Mouse (Mus musculus) CH12.LX (cell line): ENCODE measurements at regions not wholly inside any gene's neighbourhood (a gene's known extent, or its start where the extent isn't known, plus 50 kb on each side); places are given as distances from the start of the nearest gene placed in this dataset.

Experiments used
- CHD2 ChIP-seq: IDR thresholded peaks from 2 replicates; pipeline ENCODE4 v1.6.1; 2011; ENCODE audit warnings: low read length, improper control_type of control experiment
- CTCF ChIP-seq, 2 experiments: IDR thresholded peaks in 1 of 2; conservative IDR thresholded peaks in 1 of 2; 2 replicates each; pipeline ENCODE4 v1.5.1; 2011 to 2012; ENCODE audit warnings: low read depth in 2 of 2, low read length in 2 of 2, improper control_type of control experiment in 1 of 2, inconsistent platforms in 1 of 2, mild to moderate bottlenecking in 1 of 2, moderate library complexity in 1 of 2
- EP300 ChIP-seq: IDR thresholded peaks from 2 replicates; pipeline ENCODE4 v1.6.1; 2011; ENCODE audit warnings: low read length, improper control_type of control experiment
- GABPA ChIP-seq: IDR thresholded peaks from 2 replicates; pipeline ENCODE4 v1.6.1; 2012; ENCODE audit warnings: low read depth, low read length, improper control_type of control experiment, inconsistent platforms; ENCODE audit not compliant: insufficient replicate concordance
- HCFC1 ChIP-seq: IDR thresholded peaks from 2 replicates; pipeline ENCODE4 v1.6.1; 2012; ENCODE audit warnings: low read depth, mild to moderate bottlenecking, inconsistent platforms, low read length, improper control_type of control experiment
- MAZ ChIP-seq: IDR thresholded peaks from 2 replicates; pipeline ENCODE4 v1.6.1; 2012; ENCODE audit warnings: low read depth, mild to moderate bottlenecking, inconsistent platforms, low read length, improper control_type of control experiment, moderate library complexity
- POLR2A ChIP-seq: IDR thresholded peaks from 2 replicates; pipeline ENCODE4 v1.6.1; 2011; ENCODE audit warnings: low read depth, mild to moderate bottlenecking, improper control_type of control experiment, low read length
- UBTF ChIP-seq: IDR thresholded peaks from 2 replicates; pipeline ENCODE4 v1.6.1; 2012; ENCODE audit warnings: low read depth, mild to moderate bottlenecking, inconsistent platforms, low read length, improper control_type of control experiment, moderate library complexity
- ZKSCAN1 ChIP-seq: IDR thresholded peaks from 2 replicates; pipeline ENCODE4 v1.6.1; 2012; ENCODE audit warnings: low read depth, inconsistent platforms, low read length, improper control_type of control experiment, borderline replicate concordance
- ZNF384 ChIP-seq: IDR thresholded peaks from 2 replicates; pipeline ENCODE4 v1.6.1; 2012; ENCODE audit warnings: low read depth, low read length, improper control_type of control experiment, inconsistent platforms

DNA sequence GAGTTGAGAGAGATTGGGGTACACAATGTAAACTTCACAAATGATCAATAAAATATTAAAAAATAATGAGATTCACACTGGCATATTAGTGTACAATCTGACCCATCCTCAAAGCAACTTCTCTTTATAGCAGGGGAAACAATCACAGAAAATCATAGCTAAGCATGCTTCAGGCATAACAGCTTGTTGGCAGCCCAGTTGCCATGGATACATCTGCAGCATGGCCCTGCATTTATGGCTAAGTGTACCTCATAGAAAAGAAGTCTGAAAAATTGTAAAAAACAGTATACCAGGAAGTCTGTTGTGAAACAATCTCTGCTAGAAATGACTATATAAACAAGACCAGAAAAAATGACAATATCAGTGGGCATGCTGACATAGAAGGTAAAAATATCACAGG is 1747.9 kb upstream of the Nudt12 start:
- TF ChIP-seq POLR2A: no peak
- TF ChIP-seq CTCF (conservative IDR thresholded peaks at IDR 0.05 in 1 of 2, IDR thresholded peaks at IDR 0.05 in 1 of 2; ENCODE audit: low read depth in 2 of 2, low read length in 2 of 2): no peak
- TF ChIP-seq UBTF: no peak
- TF ChIP-seq HCFC1: no peak
- TF ChIP-seq ZNF384: no peak
- no peak for TF ChIP-seq MAZ
- no peak for TF ChIP-seq CHD2
- no peak for TF ChIP-seq GABPA
- no peak for TF ChIP-seq ZKSCAN1
- TF ChIP-seq EP300: no peak
